Mouse (Mus musculus) right cerebral cortex, adult 18-20 months (tissue): ENCODE results near the gene Ncln.
"Not testable (repeated sequence)": the region's sequence is repeated elsewhere in the genome, so short reads cannot be mapped to it uniquely, and the experiment has no call there.

ENCODE experiments used
- DNase-seq: peaks from one replicate; pipeline ENCODE4 v3.0.0; 2022; ENCODE audit warnings: mixed read lengths

The Ncln gene

GRCm38 (mm10) chr10:81460471-81460870 is 35.7 kb downstream of the Ncln start:
- DNase-seq, result no peak

GRCm38 (mm10) chr10:81459399-81459798 is 36.8 kb downstream of the Ncln start:
- DNase-seq, result no peak

DNA sequence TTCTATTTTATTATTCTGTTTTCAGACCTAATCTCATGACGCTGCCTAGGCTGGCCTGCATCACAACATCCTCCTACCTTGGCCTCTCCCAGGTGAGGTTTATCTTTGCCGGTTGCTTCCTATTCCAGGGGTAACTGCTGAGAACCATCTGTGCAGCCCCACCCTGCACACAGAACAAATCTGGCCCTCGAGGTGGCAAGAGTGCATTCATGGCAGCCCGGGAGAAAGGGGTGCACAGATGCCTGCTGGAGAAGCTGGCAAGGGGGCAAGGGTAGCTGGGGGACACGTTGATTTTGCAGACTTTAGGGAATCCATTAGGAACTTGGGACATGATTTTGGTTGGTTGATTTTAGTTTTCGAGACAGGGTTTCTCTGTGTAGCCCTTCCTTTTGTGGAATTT is 37.9 kb downstream of the Ncln start:
- DNase-seq, result no peak

GRCm38 (mm10) chr10:81457624-81458023 is 38.6 kb downstream of the Ncln start:
- DNase-seq, result peak; percentile 4

GRCm38 (mm10) chr10:81456983-81457563 is 39.1 kb downstream of the Ncln start:
- no peak for DNase-seq

DNA sequence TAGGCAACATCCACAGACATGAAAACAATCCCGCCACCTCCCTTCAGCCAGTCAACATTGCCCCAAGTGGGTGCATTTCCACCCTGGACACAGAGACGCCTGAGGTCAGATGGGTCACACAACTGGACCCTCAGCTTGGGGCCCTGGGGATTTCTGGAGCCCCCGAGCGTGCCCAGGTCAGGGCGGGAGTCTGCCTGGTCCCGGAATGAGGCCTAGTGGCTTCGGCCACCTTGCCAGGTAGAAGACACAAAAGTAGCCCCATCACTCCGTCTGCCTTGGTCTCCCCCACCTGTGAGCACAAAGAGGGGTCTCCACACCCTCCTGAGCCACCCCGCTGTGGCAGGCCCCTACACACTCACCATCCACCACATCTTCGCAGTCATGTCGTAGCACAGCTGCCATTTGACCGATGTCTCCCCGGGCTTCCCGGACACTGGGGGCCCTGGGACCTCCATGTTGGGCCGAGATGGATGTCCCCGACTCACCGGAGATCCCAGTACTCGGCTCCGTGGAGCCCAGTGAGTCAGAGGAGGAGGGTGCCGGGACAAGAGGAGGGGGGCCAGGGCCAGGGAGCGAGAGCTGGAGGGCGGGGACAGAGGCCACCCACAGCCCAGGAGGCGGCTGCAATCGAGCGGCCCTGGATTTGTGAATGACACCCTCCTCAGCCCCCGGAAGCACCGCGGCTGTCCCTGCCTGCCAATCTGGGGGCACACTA is 40.9 kb downstream of the Ncln start, which contains the start of gene Nfic:
Nfic (minus strand) TSS at position 455 of the 715 bp plus-strand sequence.
- DNase-seq, result peak; percentile 5

DNA sequence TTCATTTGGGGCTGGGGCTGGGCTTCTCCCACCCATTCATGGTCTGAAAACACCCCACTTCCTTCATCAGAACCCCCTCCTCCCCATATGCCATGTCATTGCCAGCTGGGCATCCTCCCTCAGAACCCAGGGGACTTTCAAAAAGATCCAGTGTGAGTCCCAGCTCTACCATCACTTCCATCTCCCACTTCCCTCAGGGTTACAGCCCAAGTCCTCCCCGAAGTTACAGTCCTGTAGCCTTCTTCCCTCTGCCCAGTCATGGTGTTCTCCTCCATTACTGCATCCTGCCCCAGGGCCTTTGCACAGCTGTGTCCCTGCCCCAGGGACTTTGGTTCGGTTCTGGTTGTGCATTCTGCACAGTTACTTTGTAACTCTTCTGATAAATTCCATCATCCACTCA is 42.1 kb downstream of the Ncln start:
- DNase-seq, result no peak

DNA sequence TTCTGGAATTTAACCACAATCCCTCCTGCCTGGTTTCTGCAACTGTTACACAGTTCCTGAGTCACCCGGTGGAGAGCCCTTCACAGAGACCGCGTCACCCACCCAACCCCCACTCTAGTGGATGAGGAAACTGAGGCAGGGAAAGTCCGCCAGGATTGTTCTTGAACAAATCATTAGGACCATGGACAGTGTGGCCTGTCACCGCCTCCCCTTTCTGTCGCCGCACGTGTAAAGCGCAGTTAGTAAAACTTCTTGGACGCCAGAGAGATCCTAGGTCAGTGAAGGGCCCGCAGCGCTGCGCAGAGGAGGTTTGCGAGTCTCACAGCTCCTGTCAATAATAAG is 43.3 kb downstream of the Ncln start:
- no peak for DNase-seq

GRCm38 (mm10) chr10:81452237-81452946 is 43.8 kb downstream of the Ncln start:
- DNase-seq, result no peak

GRCm38 (mm10) chr10:81451365-81451745 is 44.8 kb downstream of the Ncln start:
- DNase-seq, result no peak

GRCm38 (mm10) chr10:81450641-81451364 is 45.4 kb downstream of the Ncln start:
- DNase-seq, result no peak

- peak; percentile 80 for DNase-seq
Observed at GRCm38 (mm10) chr10:81450140-81450539, 46.1 kb downstream of the Ncln start.

GRCm38 (mm10) chr10:81445516-81445915 is 50.7 kb downstream of the Ncln start:
- not testable (repeated sequence) for DNase-seq

GRCm38 (mm10) chr10:81441019-81441418 is 55.2 kb downstream of the Ncln start:
- DNase-seq, result no peak
